Mouse (Mus musculus): Measurements from ENCODE around the gene Pitx2.

Gene Pitx2

DNA sequence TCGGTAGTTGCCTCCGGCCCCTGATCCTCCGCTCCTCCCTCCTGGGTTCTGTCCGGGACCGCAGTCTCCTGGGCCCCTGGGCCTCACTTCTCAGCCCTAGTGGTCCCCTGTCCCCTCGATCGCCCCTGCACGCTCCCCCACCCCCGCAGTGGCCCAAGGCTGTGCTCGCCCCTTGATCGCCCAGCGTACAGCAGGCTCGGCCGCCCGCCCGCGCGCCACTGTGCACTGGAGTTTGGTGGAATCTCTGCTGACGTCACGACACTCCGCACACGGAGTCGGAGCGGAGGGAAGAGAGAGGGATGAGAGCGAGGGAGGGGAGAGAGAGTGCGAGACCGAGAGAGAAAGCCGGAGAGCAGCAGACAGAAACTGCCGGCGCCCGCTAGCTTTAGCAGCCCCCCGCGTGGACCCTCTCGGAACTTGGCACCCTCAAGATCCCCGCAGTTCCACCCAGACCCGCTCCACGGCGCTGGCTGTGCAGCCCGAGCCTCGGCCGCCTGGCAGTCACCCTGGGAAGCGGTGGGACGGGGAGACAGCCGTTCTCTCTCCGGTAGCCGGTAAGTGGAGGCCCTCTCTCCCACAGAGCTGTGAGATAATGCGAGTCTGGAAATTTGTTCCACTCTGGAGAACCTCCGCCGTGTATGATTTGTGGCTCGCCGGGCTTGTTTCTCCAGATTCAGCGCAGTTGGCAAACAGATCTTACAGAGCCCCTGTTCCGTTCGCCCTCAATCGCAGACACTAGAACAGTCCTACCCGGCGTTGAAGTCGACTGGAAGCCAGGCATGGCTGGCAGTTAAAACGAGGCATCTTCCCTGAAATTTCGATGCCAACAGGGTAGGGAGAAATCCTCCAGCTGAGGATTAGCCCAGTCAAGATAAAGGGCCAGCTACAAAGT, at the start of gene Pitx2:
Gene Pitx2 (plus strand): TSS at position 270 of the 892 bp plus-strand sequence.
- in situ Hi-C loops (cut with MboI, MseI) = loop anchor here (10.0 kb wide), 1 partner anchor 1115 kb away; no protein-coding TSS in a partner anchor

DNA sequence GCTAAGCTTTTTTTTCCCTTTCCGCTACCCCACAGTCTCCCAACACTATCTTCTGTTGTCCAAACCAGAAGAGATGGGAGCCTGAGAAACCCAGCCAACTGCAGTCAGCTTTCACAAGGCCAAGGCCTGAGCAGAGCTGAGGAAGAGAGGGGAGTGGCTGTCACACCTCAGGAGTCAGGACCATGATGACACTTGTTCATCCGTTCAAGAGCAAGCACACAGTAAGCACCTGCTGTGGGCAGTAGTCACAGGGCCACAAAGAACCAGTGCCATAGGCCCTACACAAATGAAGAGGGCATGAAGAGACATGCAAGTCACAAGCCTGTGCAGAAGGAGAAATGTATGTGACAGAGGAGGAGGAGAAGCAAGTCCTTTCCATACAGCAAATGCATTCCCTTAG, 49.7 kb upstream of the Pitx2 start:
- in situ Hi-C loops (cut with MboI, MseI) = no loop called here

DNA sequence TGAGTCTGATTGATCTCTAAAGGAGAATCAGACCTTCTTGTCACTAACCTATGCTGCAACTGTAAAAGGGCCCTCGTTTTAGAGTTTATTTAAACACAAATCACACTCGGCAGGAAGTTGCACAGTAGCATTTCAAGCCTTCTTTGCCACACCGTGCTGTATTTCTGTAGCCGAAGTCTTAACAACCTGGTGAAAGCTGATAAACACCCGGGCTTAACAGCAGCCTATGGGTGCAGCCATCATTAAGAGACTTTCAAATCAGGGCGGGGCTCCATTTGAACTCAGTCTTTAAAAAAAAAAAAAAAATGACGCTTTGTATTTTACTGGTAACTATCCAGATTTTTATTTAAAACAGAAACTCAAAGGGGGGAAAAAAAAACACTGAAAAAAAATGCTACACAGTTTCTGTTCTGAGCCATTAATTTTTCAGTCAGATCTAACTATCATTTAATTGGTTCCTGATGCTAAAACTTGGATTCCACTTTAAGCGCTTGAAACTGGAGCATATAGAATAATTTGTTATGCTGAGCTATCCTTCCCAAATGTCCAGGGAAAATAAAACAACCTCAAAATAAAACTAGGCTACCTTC, 48.5 kb upstream of the Pitx2 start:
- in situ Hi-C loops (cut with MboI, MseI) = no loop called here

DNA sequence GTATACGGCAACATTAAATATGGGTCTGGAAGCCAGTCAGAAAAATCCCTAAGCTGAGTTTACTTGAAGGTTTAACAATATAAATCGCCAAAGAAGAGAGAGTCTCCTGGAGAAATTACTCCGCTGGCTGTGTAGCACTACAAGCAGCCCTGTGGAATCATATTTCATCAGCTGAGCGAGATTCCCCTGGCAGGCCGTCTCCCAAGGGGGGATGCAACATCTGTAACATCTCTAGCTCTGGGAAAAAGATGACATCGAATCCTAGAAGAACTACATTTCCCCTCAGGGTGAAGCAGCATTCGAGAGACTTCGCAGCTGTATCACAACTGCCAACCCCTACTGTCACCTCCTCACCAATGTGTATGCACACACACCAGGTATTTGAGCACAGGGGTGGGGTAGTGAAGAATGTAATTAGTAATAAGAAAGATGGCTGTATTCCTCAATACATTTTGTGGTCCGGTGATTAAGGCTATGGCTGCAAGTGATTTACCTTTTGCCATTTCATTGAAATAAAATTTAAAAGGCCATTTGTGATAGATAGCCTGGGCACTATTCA, 40.8 kb upstream of the Pitx2 start:
- in situ Hi-C loops (cut with MboI, MseI) = no loop called here

DNA sequence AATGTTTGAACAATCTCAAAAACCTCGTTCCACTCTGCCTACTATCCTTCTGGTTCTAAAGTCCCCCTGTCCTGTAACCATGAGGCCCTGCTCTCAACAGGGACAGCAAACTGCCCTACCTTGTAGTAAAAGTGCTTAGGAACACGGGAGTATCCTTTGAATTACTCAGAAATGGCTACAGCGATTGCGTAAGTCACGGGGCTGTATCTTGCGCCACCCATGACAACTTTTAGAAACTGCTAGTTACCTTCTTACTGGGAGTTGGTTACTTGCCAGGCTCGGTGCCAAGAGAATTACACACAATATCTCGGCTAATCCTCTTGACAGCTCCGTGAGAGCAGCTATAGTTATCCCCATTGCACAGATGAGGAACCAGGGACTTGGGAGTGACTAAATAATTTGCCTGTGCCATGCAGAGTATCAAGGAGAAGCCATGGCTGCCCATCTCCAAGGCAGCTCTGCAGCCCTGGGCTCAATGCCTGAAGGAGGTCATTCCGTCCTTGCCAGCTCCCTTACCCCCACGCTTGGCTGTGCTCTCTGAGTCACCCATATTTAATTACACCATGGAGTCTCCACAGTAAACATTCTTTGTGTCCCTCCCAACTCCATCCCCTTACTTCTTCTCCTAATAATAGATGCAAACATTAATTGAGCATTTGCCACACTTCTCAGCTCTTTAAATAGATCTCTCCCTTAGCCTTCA, 38.2 kb upstream of the Pitx2 start:
- in situ Hi-C loops (cut with MboI, MseI) = no loop called here

DNA sequence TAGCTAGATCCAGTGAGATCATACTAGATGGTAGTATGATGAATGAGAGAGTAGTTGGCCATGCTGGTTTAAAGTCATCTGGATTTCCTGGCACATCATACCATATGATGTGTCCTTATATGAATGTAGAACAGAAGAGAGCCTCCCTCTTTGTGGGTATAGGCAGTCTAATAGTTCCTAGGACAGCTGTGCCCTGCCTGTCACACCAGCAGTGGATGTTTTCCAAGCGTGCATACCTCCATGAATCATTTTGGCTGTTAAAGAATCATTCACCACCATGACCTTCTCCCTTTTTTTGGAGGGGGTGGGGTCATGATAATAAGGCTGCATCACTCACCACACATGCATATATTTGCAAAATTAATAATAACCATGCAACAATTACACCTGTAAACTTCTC, 35.4 kb upstream of the Pitx2 start:
- in situ Hi-C loops (cut with MboI, MseI) = no loop called here

DNA sequence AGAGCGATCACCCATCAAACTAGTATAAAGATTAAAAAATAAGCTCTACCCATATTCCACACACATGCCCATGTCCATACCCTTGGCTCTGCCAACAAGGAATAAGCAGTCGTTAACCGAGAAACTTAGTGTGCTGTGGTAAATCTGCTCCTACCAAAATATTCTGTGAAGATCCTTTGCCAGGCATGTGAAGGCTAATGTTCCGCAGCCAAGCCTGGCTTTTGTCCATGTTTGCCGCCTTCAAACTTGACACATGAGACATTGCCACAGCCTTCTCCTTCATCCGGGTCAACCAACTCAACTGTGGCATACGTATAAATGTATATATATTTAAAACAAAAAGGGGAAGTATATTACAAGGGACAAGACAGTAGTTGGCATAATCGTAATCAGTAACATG, 34.0 kb upstream of the Pitx2 start:
- in situ Hi-C loops (cut with MboI, MseI) = no loop called here

DNA sequence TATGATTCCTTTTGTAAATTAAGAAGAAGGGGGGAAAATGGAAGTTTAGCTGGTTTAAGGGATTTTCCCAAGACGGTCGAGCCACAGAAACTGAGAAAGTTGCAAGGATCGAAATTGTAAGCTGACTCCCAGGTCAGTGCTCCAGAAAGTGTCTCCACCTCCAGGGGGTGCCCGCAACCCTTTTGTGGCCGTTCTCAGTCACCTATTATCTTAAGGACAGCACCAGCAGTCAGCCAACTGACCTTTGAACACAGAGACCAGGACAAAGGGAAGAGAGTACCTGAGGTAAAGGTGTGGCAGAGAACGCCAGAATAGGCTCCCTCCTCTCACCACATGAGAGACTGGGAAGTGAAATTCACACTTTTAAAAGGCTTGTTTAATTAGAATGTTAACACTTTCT, 33.0 kb upstream of the Pitx2 start:
- in situ Hi-C loops (cut with MboI, MseI) = no loop called here

DNA sequence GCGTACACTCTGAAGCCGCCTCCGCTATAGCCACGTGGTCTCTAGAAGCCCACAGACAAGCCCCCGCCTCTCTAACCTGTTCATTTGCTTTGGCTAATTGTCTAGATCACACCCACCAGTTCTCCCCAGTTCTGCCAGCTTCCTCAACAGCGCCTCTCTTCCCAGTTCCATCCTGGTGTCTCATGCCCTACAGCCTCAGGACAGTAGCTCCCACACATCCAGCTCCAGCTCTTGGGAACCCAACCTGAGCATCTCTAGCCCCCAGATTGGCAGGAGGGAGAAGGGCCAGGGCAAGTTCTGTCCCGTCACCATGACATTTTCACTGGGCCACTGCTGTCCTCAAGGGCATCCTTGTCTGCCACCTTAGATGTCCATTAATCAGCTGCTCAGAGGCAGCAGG, 29.3 kb upstream of the Pitx2 start:
- in situ Hi-C loops (cut with MboI, MseI) = no loop called here

DNA sequence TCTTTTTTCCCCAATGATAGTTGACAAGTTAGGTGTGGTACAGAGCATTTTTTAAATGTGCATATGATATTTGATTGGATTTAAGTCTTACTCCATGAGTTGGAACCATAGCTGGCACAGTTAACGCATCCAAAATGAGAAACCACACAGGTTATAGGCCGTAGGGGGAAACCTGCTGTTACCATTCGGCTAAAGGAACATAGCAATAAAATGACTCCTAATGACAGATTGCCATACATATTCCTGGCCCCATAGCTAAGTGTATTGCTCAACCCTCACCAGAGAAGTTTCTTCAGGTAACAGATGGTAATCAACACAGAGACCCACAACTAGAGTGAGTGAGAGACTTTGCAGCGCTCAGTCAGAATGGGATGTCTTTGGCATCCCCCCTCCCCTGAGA, 27.9 kb upstream of the Pitx2 start:
- in situ Hi-C loops (cut with MboI, MseI) = no loop called here

DNA sequence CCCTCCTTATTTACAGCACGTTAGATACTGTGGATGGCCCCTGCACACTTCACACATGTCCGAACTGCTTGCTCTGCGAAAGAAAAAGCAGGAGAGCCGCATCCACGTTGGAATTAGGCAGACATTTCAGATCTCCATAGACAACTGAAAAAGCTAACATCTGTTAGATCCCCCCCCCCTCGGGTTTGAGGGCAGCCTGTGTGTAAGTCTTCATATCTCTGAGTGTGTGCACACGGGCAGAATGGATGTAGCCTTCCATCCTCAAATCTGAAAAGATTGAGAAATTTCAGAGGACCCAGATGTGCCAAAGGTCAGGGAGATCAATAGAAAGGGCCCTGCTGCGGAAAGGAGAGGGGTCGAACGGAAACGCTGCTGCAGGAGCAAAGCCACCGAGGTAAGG, 5.2 kb upstream of the Pitx2 start:
- in situ Hi-C loops (cut with MboI, MseI) = no loop called here

DNA sequence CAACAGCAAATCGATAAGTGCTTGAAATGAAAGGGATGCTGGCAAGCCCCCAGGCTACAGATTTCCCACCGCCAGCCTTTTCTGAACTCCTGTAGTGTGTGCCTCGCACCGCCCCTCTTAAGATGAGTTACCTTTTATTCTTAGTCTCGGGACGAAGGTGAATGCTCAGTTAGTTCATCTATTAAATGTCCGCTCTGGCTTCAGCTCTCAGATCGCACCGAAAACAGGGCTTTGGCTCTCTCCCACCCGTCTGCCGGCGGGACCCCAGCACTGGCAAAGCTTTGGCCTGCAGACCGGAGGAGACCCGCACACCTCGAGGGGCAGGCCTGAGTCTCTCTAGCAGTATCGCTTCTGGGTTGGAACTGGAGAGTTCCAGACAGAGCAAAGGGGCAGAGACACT, 4.6 kb upstream of the Pitx2 start:
- in situ Hi-C loops (cut with MboI, MseI) = no loop called here

DNA sequence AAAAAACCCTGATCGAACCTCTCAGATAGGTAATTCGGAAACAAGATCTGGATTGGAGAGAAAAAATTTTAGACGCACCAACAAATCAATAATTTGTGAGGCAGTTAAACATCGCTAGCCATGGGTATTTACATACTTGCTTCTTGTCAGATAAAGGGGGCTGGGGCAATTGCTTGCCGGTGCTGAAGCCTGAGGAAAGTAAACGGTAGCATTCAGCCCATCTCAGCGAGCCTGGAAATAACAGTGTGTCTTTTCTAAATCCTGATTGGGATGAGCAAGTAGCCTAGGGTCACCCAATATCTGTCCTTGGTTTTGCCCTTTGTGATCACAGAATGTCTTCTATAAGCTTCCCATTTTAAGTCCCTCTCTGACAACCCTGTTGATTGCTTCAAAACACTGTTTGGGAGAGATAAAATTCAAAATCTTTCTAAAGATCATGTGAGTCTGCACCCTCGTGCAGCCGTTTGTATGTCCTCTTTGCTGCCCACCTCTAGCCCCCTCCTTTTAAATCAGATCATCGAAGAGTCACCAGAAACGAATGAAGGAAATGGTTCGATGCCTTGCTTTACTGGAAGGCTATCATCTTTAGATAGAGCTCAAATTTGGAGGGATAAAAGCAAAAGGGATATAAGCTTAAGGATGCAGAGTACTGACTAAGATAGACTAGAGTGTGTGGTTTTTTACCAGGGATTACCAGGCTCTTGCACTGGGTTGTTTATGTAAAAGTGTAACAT, 3.7 kb upstream of the Pitx2 start:
- in situ Hi-C loops (cut with MboI, MseI) = no loop called here

DNA sequence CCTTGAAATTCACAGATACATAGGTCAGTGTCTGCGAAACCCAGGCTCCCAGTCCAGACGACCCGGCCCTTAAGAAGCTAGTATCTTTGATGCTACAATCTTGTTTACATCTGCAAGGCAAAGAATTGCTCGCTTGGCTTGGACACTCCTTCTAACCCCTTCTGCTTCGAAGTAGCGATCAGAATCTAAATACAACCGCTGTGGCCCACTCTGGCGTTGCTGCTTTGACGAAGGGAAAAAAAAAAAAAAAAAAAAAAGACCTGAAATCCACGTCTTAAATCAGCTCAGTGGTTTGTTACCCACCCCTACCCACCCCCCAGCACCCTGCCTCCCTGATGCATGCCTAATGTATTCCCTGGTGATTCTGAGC, 3.1 kb upstream of the Pitx2 start:
- in situ Hi-C loops (cut with MboI, MseI) = no loop called here

DNA sequence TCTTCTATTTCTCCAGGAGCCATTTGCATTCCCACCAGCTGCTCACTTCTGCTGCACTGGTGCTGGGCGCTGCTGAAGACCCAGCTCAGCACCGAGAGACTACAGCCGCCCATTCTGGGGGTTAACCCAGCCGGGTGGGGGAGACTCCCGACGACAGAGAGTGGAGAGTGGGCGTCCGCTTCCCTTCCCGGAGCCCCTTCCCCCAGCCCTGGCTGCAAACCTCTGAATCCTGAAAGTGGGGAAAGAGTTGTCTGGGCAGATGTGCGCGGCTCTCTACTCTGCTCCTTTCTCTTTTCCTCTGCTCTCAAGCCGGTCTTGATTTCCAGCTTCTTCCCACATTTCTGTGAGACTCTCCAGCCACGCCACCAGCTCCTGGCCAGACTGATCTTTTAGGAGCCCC, 2.6 kb upstream of the Pitx2 start:
- in situ Hi-C loops (cut with MboI, MseI) = no loop called here

DNA sequence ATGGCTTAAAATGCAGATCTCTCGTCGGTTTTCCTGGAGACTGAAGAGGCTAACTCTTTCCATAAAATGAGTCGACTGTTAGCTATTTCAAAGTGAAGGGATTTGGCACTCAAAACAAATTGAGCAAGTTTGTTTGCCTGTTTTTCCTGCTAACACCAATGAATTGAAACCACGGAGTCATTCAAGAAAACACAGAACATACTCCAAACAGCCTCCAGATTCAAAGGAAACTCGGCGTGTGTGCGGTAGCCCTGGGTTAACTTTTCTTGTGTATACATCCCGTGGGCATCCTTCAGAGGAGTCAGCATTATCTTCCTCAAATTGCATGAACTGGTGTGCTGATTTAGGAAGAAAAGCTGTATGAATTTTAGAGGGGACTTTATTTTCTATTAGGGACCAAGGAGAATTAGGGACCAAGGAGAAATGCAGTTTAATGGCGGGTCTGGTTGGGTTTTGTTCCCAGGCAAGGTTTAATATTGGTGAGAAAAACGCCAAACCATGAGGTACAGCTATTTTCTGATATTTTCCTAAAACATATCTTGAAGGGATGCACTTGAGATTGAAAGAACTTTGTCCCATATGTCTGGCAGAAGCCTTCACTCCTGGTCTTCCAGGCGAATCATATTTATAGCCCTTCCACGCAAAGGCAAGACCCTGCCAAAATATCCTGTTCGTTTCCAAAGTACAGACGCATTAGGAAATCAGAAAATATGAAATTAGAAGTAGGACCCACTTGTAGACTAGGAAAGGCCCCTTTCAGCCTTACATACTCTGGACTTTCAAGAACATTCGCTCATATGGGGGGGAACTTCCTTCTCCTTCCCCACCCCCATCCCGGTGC, 1.7 kb upstream of the Pitx2 start:
- in situ Hi-C loops (cut with MboI, MseI) = no loop called here

DNA sequence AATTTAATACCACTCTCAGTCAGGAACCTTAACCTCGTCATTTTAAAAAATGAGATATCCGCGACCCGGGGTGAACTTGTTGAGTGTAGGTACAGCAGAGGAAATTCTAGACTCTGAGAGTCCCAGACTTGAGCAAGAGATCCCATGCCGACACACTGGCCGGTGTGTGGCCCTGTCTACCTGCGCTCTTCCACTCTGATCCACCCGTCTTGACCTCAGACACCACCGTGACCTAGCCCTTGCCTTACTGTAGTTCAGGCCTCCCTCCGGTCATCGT, 1.1 kb upstream of the Pitx2 start:
- in situ Hi-C loops (cut with MboI, MseI) = no loop called here

DNA sequence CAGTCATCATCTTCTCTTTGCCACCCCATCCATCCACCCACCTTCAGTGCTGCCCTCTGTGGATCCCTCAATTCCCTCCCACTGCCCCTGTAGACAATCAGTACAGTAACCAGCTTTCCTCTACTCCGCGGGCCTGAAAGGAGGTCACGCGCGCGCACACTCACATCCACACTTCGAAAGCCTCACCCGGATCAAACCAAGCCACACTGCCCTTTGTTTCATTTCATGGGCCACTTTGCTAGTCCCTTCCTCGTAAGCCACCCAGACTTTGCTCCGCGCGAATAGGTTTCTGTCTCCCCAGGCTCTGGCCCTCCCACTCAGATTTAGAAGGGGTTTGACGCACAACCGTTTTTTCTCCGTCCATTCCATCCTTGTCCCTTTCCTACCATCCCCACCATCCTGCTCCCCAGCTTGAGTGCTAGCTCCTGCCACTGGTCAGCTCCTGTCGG, 494 bp upstream of the Pitx2 start:
- in situ Hi-C loops (cut with MboI, MseI) = no loop called here

DNA sequence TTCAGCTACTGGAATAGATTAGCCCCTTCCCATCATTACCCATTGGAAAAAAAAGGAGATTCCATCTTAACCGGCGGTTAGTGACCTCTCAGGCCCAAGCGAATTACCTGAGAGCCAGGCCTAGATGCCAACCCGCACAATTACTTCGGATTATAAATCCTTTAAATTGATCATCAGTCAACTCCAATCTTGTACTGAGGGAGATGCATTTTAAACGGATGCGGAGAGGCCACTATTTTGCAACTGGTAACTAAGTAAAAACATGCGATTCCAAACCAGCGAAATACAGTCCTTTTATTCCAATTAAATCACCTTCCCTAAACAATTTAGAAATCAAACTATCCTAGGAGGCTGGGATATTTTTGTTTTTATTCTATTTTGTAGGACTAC, 818 bp downstream of the Pitx2 start:
- in situ Hi-C loops (cut with MboI, MseI) = loop anchor here (10.0 kb wide), 1 partner anchor 1116 kb away; no protein-coding TSS in a partner anchor

DNA sequence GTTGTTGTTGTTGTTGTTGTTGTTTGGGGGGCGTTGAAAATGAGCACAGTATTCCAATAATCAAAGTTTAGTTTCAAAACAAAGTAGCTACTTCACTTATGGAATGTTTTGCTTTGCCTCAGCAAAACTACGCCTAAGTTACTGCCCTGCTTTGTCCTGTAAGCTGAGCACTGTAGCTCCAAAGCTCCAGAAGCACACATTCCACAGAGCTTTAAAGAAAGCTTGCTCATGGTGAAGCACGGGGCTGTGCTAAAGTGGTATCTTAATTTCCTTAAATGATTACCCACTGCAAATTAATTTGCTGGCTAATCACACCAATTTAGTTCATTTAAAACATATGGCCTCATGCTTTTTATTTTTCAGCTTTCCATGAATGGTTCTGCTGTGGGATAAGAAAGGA, 1.5 kb downstream of the Pitx2 start:
- in situ Hi-C loops (cut with MboI, MseI) = loop anchor here (10.0 kb wide), 1 partner anchor 1116 kb away; no protein-coding TSS in a partner anchor

Data from T-helper 1 cell (primary cell).